Mouse (Mus musculus): ENCODE measurements around the gene Gm5089. TPM values are rescaled to one million over a fixed set of nuclear protein-coding genes. Genes with fewer than 3 reads are reported as not detected.

Gm5089 gene
- polyA plus RNA-seq, 1 experiment = not detected

GRCm38 (mm10) chr14:122387781-122388180, 63.1 kb downstream of the Gm5089 start:
- Histone ChIP-seq H3K4me1 (ENCODE audit: control insufficient read depth, insufficient read depth, low read length) (no peaks in the 10 kb centered on the region), H3K4me3 (ENCODE audit: insufficient read depth, low read length) (no peak overlapping the region), H3K27ac (ENCODE audit: insufficient read depth, low read depth, low read length) (no peak overlapping the region)
- no peak for TF ChIP-seq POLR2A (IDR thresholded peaks at IDR 0.05; ENCODE audit: borderline replicate concordance, low read depth, low read length)
- no peak for TF ChIP-seq CTCF (IDR thresholded peaks at IDR 0.05; ENCODE audit: low read depth, low read length)

DNA sequence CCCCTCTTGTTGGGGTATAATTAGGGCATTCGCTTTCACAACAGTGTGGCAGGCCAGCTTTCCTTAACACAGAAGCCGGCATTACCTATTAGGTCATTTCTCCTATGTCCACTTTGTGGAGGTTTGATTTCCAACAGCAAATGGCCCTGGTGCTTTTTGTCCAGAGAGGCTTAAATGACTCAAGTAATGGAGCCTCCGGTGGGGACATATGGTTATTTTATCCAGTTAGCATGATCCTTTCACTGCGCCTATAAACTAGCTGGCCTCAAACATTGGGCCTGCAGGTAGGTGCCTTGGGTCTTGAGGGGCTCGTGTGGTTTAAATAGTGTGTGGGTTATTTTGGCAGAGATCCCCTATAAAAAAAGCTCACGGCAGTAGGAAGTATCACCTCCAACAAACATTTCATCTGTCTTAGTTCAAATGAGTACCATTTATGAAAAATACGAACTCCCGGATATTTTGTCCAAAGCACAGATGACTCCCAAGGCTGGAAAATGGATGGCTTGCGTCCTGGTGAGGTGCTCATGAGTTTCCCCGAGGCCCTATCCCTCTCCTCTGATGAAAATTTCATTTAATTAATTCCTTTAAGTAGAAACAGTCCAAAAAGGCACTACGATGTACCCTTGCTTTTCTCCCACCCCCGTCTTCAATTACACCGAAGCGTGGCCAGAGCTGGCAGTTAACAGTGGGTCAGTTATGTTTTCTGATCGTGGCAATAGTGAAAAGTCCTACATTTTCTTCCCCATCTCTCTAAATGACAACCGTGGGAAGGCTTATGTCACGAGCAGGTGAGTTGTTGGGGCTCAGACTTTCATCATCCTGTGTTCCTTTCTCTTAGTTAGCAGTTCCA, 64.4 kb downstream of the Gm5089 start:
- H3K27ac ChIP-seq (ENCODE audit: insufficient read depth, low read depth, low read length) = no peak overlapping the region
- H3K4me3 ChIP-seq (ENCODE audit: insufficient read depth, low read length) = no peak overlapping the region
- H3K4me1 ChIP-seq (ENCODE audit: control insufficient read depth, insufficient read depth, low read length) = no peaks in the 10 kb centered on the region
- TF ChIP-seq CTCF (IDR thresholded peaks at IDR 0.05; ENCODE audit: low read depth, low read length) (no peak), POLR2A (IDR thresholded peaks at IDR 0.05; ENCODE audit: borderline replicate concordance, low read depth, low read length) (no peak)

DNA sequence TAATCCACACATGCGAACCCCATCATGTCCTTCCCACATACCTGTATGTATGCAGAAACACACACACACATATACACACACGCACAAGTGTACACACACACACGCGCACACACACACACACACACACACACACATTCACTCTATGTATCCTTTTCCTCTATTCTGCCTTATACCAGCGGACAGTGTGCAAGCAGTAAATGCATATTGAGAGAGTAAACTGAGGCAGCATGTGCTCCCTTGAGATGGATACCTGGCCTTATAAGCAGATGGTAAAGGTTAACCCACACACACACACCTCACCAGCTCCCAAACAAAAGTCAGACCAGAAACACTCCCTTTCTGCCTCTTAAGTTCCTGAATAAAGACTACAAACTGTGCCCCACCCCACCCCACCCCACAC, 65.2 kb downstream of the Gm5089 start:
- TF ChIP-seq POLR2A (IDR thresholded peaks at IDR 0.05; ENCODE audit: borderline replicate concordance, low read depth, low read length) = no peak
- TF ChIP-seq CTCF (IDR thresholded peaks at IDR 0.05; ENCODE audit: low read depth, low read length) = no peak
- no peaks in the 10 kb centered on the region for H3K4me1 ChIP-seq (ENCODE audit: control insufficient read depth, insufficient read depth, low read length)
- H3K4me3 ChIP-seq (ENCODE audit: insufficient read depth, low read length) = no peak overlapping the region
- H3K27ac ChIP-seq (ENCODE audit: insufficient read depth, low read depth, low read length) = no peak overlapping the region

DNA sequence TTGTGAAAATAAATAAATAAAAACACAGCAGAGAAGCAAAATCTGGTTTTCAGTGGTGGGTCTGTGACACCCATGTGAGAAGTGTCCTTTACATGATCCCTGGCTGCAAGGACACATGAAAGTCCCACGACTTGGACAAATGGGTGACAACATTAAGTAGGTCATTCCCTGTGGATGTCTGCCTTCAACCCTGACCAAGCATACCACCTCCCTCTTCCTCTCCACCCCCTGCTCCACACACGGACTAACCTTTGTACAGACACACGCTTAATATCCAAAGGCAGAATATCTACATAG, 65.7 kb downstream of the Gm5089 start:
- TF ChIP-seq CTCF (IDR thresholded peaks at IDR 0.05; ENCODE audit: low read depth, low read length) (no peak), POLR2A (IDR thresholded peaks at IDR 0.05; ENCODE audit: borderline replicate concordance, low read depth, low read length) (no peak)
- H3K4me1 ChIP-seq (ENCODE audit: control insufficient read depth, insufficient read depth, low read length) = no peaks in the 10 kb centered on the region
- no peak overlapping the region for H3K4me3 ChIP-seq (ENCODE audit: insufficient read depth, low read length)
- no peak overlapping the region for H3K27ac ChIP-seq (ENCODE audit: insufficient read depth, low read depth, low read length)

Other genes starting within 250 kb of the Gm5089 start
- gene Zic5, start 14.6 kb upstream of the Gm5089 start, polyA plus RNA-seq (2012; ENCODE audit: insufficient read depth, insufficient read length, missing spikeins) = not detected in 2 replicates
- gene Zic2, start 24.3 kb upstream of the Gm5089 start, polyA plus RNA-seq (2012; ENCODE audit: insufficient read depth, insufficient read length, missing spikeins) = not detected in 2 replicates
- not detected in 2 replicates for gene Gm10837, start 39.5 kb upstream of the Gm5089 start, polyA plus RNA-seq (2012; ENCODE audit: insufficient read depth, insufficient read length, missing spikeins)
- gene Pcca, start 83.2 kb upstream of the Gm5089 start, polyA plus RNA-seq (2012; ENCODE audit: insufficient read depth, insufficient read length, missing spikeins) = 26.3 and 27.1 TPM in 2 replicates

All from bone marrow macrophage, adult 2 months (primary cell).